Mouse (Mus musculus): ENCODE measurements around the gene Ctsw. TPM values are rescaled to one million over a fixed set of nuclear protein-coding genes. Genes with fewer than 3 reads are reported as not detected.
"Not testable (repeated sequence)": the region's sequence is repeated elsewhere in the genome, so short reads cannot be mapped to it uniquely, and the experiment has no call there.

Gene Ctsw
- polyA plus RNA-seq, 1 experiment from 2014 or later, result 6.5 TPM

DNA sequence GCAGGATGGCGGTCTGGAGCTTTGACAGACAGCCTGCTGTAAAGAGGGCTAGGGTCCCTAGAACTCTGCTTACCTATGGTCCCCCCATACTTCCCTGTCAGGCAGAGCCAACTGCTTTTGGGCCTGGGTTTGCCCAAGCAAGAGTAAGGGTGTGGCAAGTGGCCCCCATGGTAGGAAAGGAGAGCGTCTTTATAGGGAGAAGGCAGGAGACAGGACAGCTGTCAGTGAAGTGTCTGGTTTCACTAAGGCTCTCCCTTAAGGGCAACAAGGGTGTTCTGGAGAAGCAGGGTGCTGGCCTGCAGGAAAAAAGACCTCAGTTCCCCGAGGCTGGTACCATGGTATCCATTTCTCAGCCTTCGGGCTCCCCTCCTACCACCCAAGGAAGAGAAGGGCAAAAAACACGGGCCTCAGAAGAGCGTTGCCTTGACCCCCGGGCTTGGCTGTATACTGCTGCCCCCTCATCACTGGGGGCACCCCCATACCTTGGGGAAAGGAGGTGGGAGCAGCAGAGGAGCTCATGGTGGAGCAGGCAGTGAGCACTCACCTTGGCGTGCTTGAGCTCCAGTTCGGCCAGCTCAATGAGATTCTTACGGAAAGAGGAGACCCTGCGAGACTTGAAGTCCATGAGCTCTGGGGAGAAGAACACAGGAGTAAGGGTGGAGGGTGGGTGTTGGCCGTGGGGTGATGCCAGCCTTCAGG lies 27.2 kb upstream of the Ctsw start:
- H3K4me1 ChIP-seq, result peaks cover 19% of the 10 kb centered on the region
- H3K27me3 ChIP-seq (replicated peaks), result no peaks in the 10 kb centered on the region
- H3K9me3 ChIP-seq, result no peaks in the 10 kb centered on the region
- ATAC-seq (replicated peaks), result no peak
- H3K4me2 ChIP-seq, result no peak overlapping the region
- no peak overlapping the region for H3K9ac ChIP-seq
- H3K4me3 ChIP-seq, result no peak overlapping the region
- H3K27ac ChIP-seq, result no peak overlapping the region
- H3K36me3 ChIP-seq (replicated peaks), result peaks cover 49% of the 10 kb centered on the region
- WGBS, result 85% methylated on average over 12 of the region's 12 CpGs

DNA sequence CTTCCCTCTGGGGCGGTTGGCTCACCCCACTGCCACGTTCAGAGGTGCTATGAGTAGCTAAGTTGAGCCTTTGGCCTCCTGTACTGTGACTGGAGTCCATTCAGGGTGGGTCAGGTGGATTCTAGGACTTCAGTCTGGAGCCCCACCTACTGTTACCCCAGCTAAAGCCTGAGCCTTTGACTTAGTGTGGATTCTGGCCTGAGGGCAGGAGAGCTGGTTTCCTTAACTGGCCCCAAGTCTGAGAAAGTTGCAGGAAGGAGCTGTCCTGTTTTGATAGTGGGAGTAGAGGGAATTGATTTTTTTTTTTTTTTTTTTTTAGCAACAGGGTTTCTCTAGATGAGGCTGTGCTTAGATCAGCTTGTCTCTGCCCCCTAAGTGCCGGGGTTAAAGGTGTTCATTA lies 26.0 kb upstream of the Ctsw start:
- peaks cover 26% of the 10 kb centered on the region for H3K4me1 ChIP-seq
- H3K9ac ChIP-seq, result no peak overlapping the region
- WGBS, result 87% methylated on average over 3 of the region's 3 CpGs
- no peaks in the 10 kb centered on the region for H3K9me3 ChIP-seq
- peaks cover 49% of the 10 kb centered on the region for H3K36me3 ChIP-seq (replicated peaks)
- no peak overlapping the region for H3K4me3 ChIP-seq
- H3K4me2 ChIP-seq, result no peak overlapping the region
- H3K27me3 ChIP-seq (replicated peaks), result no peaks in the 10 kb centered on the region
- no peak overlapping the region for H3K27ac ChIP-seq
- no peak for ATAC-seq (replicated peaks)

- peaks cover 49% of the 10 kb centered on the region for H3K36me3 ChIP-seq (replicated peaks)
Observed at GRCm38 (mm10) chr19:5493301-5493721, 25.0 kb upstream of the Ctsw start.

DNA sequence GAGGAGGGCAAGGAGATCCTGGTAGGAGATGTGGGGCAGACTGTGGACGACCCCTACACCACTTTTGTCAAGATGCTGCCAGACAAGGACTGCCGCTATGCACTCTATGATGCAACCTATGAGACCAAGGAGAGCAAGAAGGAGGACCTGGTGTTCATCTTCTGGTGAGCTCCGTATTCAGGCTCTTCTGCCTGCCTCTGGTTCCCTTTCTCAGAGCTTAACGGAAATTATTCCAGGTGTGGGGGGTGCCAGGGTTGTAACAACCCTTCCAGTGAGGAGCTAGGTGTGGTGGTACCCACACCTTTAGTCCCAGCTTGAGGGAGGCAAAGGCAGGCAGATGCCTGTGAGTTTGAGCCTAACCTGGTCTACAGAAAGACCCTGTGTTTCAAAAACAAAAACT lies 24.3 kb upstream of the Ctsw start:
- H3K4me2 ChIP-seq, result no peak overlapping the region
- peaks cover 37% of the 10 kb centered on the region for H3K4me1 ChIP-seq
- no peak for ATAC-seq (replicated peaks)
- H3K9me3 ChIP-seq, result no peaks in the 10 kb centered on the region
- no peaks in the 10 kb centered on the region for H3K27me3 ChIP-seq (replicated peaks)
- peaks cover 43% of the 10 kb centered on the region for H3K36me3 ChIP-seq (replicated peaks)
- no peak overlapping the region for H3K27ac ChIP-seq
- 85% methylated on average over 4 of the region's 4 CpGs for WGBS
- peak overlapping the region; percentile 83; the same call in 1 of the 2 replicates for H3K4me3 ChIP-seq
- no peak overlapping the region for H3K9ac ChIP-seq

More at GRCm38 (mm10) chr19:5493301-5493721, 25.0 kb upstream of the Ctsw start:
- 63% methylated on average over 9 of the region's 9 CpGs for WGBS
- H3K27ac ChIP-seq; ATAC-seq (replicated peaks); H3K4me2 ChIP-seq; H3K9ac ChIP-seq; H3K9me3 ChIP-seq; H3K4me3 ChIP-seq; H3K27me3 ChIP-seq (replicated peaks): not testable (repeated sequence)
- peaks cover 36% of the 10 kb centered on the region for H3K4me1 ChIP-seq

- peaks cover 52% of the 10 kb centered on the region for H3K4me1 ChIP-seq
- peak overlapping the region; percentile 96 for H3K27ac ChIP-seq
- peaks cover 28% of the 10 kb centered on the region for H3K36me3 ChIP-seq (replicated peaks)
- H3K4me3 ChIP-seq, result peak overlapping the region; percentile 83
- H3K4me2 ChIP-seq, result peak overlapping the region; percentile 81
- no peaks in the 10 kb centered on the region for H3K27me3 ChIP-seq (replicated peaks)
- H3K9me3 ChIP-seq, result no peaks in the 10 kb centered on the region
- under 1% methylated on average over 59 of the region's 59 CpGs for WGBS
- ATAC-seq (replicated peaks), result peak; percentile 45
- peak overlapping the region; percentile 88 for H3K9ac ChIP-seq
Observed at GRCm38 (mm10) chr19:5490898-5491708, 22.8 kb upstream of the Ctsw start.

DNA sequence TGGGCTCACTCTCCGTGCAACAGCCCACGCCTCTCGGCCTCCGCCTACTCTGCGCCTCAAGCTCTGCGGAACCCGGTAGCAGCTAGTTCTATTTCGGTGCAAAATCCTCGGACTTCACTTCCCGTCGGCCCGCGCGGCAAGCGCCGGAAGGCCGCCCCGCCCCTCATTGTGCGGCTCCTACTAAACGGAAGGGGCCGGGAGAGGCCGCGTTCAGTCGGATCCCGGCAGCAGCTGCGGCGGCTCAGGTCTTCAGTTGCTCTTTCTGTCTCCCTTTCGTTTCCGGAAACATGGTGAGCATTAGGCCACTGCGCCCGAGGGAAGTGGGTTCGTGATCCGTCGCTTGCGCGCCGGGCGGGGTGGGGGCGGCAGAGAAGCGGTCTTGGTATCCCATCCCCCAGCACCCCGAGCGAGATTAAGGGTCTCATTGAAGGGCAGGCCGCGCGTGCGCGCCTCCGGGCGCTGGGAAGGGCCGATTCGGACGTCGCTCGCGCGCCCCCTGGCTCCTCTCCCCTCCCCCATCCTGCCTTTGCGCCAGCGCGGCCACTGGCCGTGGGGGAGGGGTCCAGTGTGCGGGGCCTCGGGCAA lies 22.1 kb upstream of the Ctsw start, which contains the start of gene Cfl1:
TSS of gene Cfl1 (plus strand) at position 143 of the 585 bp plus-strand sequence.
- Histone ChIP-seq H3K9me3 (no peaks in the 10 kb centered on the region), H3K36me3 (replicated peaks) (peaks cover 21% of the 10 kb centered on the region), H3K4me1 (peaks cover 52% of the 10 kb centered on the region), H3K27me3 (replicated peaks) (no peaks in the 10 kb centered on the region), H3K4me3 (peak within 1 kb of the TSS; percentile 83), H3K4me2 (peak within 1 kb of the TSS; percentile 83), H3K27ac (peak within 1 kb of the TSS; percentile 96), H3K9ac (peak within 1 kb of the TSS; percentile 88)
- under 1% methylated on average over 62 of the region's 62 CpGs for WGBS
- peak; percentile 77 for ATAC-seq (replicated peaks)

GRCm38 (mm10) chr19:5489721-5490120 lies 21.4 kb upstream of the Ctsw start:
- H3K27ac ChIP-seq, result peak overlapping the region; percentile 96
- not testable (repeated sequence) for ATAC-seq (replicated peaks); H3K9me3 ChIP-seq; H3K27me3 ChIP-seq (replicated peaks); H3K9ac ChIP-seq
- H3K4me2 ChIP-seq, result peak overlapping the region; percentile 83
- H3K36me3 ChIP-seq (replicated peaks), result peaks cover 20% of the 10 kb centered on the region
- H3K4me1 ChIP-seq, result peaks cover 52% of the 10 kb centered on the region
- 48% methylated on average over 10 of the region's 10 CpGs for WGBS
- H3K4me3 ChIP-seq, result peak overlapping the region; percentile 83

- peak overlapping the region; percentile 96 for H3K27ac ChIP-seq
- H3K4me1 ChIP-seq, result peaks cover 52% of the 10 kb centered on the region
- no peaks in the 10 kb centered on the region for H3K9me3 ChIP-seq
- peak overlapping the region; percentile 83 for H3K4me2 ChIP-seq
- WGBS, result under 1% methylated on average over 26 of the region's 26 CpGs
- H3K9ac ChIP-seq, result peak overlapping the region; percentile 39
- ATAC-seq (replicated peaks), result peak; percentile 75
- peak overlapping the region; percentile 62 for H3K4me3 ChIP-seq
- H3K27me3 ChIP-seq (replicated peaks), result no peaks in the 10 kb centered on the region
- H3K36me3 ChIP-seq (replicated peaks), result peaks cover 15% of the 10 kb centered on the region
Observed at GRCm38 (mm10) chr19:5488878-5489571, 20.7 kb upstream of the Ctsw start.

DNA sequence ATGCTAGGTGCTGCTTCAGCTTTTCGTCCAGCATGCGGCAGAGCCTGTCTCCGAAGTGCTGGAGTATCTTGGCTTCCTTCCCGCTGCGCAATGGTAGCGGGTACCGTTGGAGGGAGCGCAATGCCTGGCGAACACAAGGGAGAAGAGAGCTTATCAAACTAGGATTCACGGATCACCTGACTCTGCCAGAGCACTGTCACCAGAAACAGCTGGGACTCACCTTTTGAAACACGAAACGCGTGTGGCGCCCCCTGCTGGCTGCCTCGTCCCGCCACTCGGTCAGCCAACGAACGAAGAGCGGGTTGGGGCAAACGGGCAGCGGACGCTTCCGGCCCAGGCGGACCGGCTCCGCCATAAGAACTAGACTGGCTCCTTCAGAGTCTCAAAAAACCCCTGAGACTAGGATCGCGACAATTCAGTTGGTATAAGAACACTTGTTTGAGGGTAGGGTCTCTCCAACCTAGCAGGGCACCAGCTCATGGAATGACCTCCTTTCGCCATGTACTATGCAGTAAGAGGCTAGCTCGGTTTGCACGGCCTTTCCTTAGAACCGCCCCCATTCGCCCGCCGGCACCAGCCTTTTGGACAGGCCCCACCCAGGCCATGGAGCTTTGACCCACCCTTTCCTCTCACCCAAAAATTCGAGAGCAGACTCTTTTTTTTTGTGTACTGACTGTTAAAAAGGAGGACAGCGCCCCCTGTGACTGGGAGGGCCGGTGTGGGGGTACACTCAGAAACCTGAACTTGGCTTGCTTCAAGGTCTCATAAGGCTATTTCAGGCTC lies 19.7 kb upstream of the Ctsw start, which contains the start of gene Mus81:
TSS of gene Mus81 (minus strand) at position 635 of the 783 bp plus-strand sequence.
- H3K4me1 ChIP-seq, result peaks cover 49% of the 10 kb centered on the region

DNA sequence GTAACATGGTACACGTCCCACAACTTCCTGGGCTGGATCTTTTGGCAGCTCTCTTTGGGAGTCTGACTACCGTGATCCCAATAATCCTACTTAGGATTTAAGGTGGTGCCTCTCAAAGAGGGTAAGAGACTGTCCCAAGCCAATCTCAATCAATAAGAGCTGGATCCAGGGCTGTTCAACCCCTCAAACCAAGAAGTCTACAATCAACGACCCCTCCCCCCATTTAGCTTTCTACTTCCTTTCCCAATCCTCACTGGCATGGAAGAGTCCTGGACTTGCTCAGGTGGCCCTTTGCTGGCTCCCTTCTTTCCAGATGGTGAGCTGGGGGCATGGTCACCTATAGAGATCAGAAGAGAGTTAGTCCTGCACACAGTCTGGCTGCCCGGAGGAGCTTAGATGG lies 18.5 kb upstream of the Ctsw start:
- no peaks in the 10 kb centered on the region for H3K27me3 ChIP-seq (replicated peaks)
- H3K9ac ChIP-seq, result no peak overlapping the region
- 87% methylated on average over 4 of the region's 4 CpGs for WGBS
- no peaks in the 10 kb centered on the region for H3K9me3 ChIP-seq
- H3K4me1 ChIP-seq, result peaks cover 37% of the 10 kb centered on the region
- H3K27ac ChIP-seq, result peak overlapping the region; percentile 96; the same call in 1 of the 2 replicates
- H3K36me3 ChIP-seq (replicated peaks), result peaks cover 13% of the 10 kb centered on the region; the same call in 1 of the 2 replicates
- ATAC-seq (replicated peaks), result no peak
- peak overlapping the region; percentile 83 for H3K4me2 ChIP-seq
- H3K4me3 ChIP-seq, result 0 out of 2 replicates have a peak overlapping the region, but pooled peaks have one; percentile 62

More for the DNA sequence above, 19.7 kb upstream of the Ctsw start, which contains the start of gene Mus81:
- H3K36me3 ChIP-seq (replicated peaks), result peaks cover 10% of the 10 kb centered on the region
- peak within 1 kb of the TSS; percentile 66 for H3K9ac ChIP-seq
- peak within 1 kb of the TSS; percentile 83 for H3K4me2 ChIP-seq
- peak within 1 kb of the TSS; percentile 62 for H3K4me3 ChIP-seq
- peak within 1 kb of the TSS; percentile 96 for H3K27ac ChIP-seq
- ATAC-seq (replicated peaks), result peak; percentile 58
- H3K27me3 ChIP-seq (replicated peaks), result no peaks in the 10 kb centered on the region
- under 1% methylated on average over 39 of the region's 39 CpGs for WGBS
- H3K9me3 ChIP-seq, result no peaks in the 10 kb centered on the region

DNA sequence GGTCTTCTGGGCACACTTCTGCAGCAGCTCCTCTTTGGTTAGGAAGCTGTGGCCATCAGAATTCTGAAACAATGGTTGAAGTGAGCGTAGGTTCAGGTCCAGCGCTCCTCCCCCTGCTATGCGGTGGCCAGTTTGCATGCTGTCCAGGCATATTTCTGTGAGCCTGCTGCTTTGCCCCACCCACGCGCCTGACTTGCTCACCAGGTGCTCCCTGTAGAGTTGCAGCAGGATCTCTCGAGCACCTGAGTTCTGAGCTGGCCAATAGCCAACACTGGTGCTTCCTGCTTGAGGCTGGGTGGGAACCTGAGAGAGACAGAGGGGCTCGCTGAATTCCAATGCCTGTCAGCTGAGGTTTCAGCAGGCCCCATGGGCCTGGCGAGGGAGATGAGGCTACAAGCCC lies 18.0 kb upstream of the Ctsw start:
- WGBS, result 94% methylated on average over 8 of the region's 8 CpGs
- H3K4me1 ChIP-seq, result peaks cover 32% of the 10 kb centered on the region
- peaks cover 13% of the 10 kb centered on the region; the same call in 1 of the 2 replicates for H3K36me3 ChIP-seq (replicated peaks)
- no peaks in the 10 kb centered on the region for H3K27me3 ChIP-seq (replicated peaks)
- H3K27ac ChIP-seq, result no peak overlapping the region
- no peak overlapping the region for H3K4me2 ChIP-seq
- no peak for ATAC-seq (replicated peaks)
- no peaks in the 10 kb centered on the region for H3K9me3 ChIP-seq
- H3K9ac ChIP-seq, result no peak overlapping the region
- no peak overlapping the region for H3K4me3 ChIP-seq

Data from midbrain, embryonic 15.5 days (tissue).